Mouse (Mus musculus) ES-Bruce4 (cell line): ENCODE measurements around the gene Med28.

Source experiments
- CTCF ChIP-seq: IDR thresholded peaks from one replicate; pipeline ENCODE4 v1.8.1; 2011; ENCODE audit warnings: low read depth, low read length
- POLR2A ChIP-seq: IDR thresholded peaks from one replicate; pipeline ENCODE4 v1.8.1; 2011; ENCODE audit warnings: low read length; ENCODE audit not compliant: insufficient read depth

DNA sequence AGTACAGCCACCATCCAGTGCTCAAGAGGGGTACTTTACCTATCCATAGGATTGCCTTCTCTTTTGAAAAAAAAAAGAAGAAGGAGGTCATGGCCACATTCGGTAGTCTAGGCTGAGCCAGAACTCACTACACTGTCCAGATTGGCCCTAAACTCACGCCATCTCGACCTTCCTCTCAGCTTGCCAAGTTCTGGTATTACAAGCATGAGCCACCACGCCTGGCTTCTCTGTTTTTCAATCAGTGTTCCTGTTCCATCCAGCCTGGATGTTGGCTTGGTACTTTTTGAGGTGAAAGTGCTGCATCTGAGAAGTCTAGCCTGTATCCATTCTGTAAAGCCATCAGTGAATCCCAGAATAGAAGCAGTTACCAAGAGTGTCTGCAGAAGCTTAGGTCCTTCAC, 23.6 kb upstream of the Med28 start:
- no peak for TF ChIP-seq CTCF
- no peak for TF ChIP-seq POLR2A
